9 mouse cellular contexts compared by ENCODE assay signal in the genomic region with DNA sequence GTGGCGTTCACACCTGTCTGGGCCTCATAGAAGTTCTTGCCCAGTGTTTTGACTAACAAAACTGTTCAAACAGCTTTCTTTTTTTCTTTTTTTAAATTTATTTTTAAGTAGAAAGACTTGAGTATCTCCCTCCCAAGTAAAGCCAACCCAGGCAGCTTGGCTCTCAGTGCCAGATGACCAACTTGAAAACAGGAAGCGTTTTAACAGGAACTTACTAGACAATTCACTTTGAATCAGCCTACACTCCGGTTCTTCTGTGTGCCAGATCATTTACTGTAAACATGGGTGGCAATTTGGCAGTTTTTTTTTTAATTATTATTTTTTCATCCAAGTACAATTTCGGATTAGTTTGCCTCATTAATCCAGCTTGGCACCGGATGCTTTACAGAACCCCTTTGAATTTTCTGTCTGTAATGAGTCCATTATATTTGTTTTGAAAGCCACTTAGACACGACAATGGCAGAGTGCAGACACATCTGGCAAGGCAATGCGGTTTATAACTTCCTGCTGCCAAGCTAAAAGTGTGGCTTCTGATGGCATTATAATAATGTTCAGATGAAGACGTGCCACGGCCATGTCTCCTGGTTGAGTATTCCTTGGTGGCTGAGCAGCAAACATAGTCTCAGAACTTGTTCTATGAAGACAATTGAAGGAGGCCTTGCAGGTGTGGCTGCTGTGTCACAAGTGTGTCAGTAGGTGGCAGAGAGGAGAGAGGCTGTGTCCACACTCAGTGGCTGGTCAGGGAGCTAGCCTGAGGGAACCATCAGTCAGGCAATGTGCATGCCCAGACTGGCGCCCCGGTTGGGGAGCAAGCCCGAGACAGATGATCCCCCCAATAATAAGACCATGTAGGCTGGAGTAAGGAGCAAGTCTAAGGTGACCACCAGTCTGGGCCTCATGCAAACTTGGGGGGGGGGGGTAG. TPM values are rescaled to one million over a fixed set of nuclear protein-coding genes. Genes with fewer than 3 reads are reported as not detected.
DNase-seq lines count a peak whose midpoint lies in the region; ATAC-seq and TF ChIP-seq lines count a peak whose summit lies in the region.
"Had no signal": no experiment of that assay in that cellular context is flagged by ENCODE, and none has a peak within 500 bp of the region (broad histone marks: within the 10 kb centered on the region; RNA-seq: fewer than 3 reads in every experiment).

No protein-coding gene starts in this region.

- no peak overlapping the region for H3K4me2 ChIP-seq in hindbrain, embryonic 15.5 days
- H3K4me2 ChIP-seq in hindbrain, embryonic 14.5 days (replicated peaks): no peak overlapping the region
- no peak overlapping the region for H3K4me2 ChIP-seq in liver, embryonic 11.5 days
- H3K4me2 ChIP-seq: limb, embryonic 15.5 days had no signal

- TF ChIP-seq EP300 in ES-Bruce4 (IDR thresholded peaks at IDR 0.05; ENCODE audit: insufficient read depth, low read depth, low read length): no peak

- no peaks in the 10 kb centered on the region for H3K9me3 ChIP-seq in hindbrain, embryonic 15.5 days
- no peaks in the 10 kb centered on the region for H3K9me3 ChIP-seq in hindbrain, embryonic 14.5 days (ENCODE audit: control insufficient read depth, low read length)
- no peaks in the 10 kb centered on the region for H3K9me3 ChIP-seq in ES-Bruce4 (replicated peaks; ENCODE audit: control insufficient read depth, insufficient read depth, low read length, poor library complexity, severe bottlenecking)
- no peaks in the 10 kb centered on the region for H3K9me3 ChIP-seq in liver, embryonic 11.5 days (ENCODE audit: control insufficient read depth, low read length)
- H3K9me3 ChIP-seq: limb, embryonic 15.5 days had no signal

- no peak overlapping the region for H3K9ac ChIP-seq in hindbrain, embryonic 15.5 days
- no peak overlapping the region for H3K9ac ChIP-seq in hindbrain, embryonic 14.5 days
- no peak overlapping the region for H3K9ac ChIP-seq in ES-Bruce4 (ENCODE audit: low read depth, poor library complexity, severe bottlenecking)
- no peak overlapping the region for H3K9ac ChIP-seq in liver, embryonic 11.5 days (ENCODE audit: low read depth, low read length)
- H3K9ac ChIP-seq: limb, embryonic 15.5 days had no signal

- TF ChIP-seq POLR2A in ES-Bruce4 (IDR thresholded peaks at IDR 0.05; ENCODE audit: insufficient read depth, low read length): no peak

- 79% methylated on average over 12 of the region's 12 CpGs for WGBS in hindbrain, embryonic 15.5 days
- 84% methylated on average over 12 of the region's 12 CpGs for WGBS in hindbrain, embryonic 14.5 days
- WGBS in liver, embryonic 11.5 days: 78% methylated on average over 12 of the region's 12 CpGs

- no peak overlapping the region for H3K4me3 ChIP-seq in hindbrain, embryonic 15.5 days
- H3K4me3 ChIP-seq in hindbrain, embryonic 14.5 days (replicated peaks; ENCODE audit: low read length): no peak overlapping the region
- H3K4me3 ChIP-seq in ES-Bruce4 (ENCODE audit: low read depth, low read length): no peak overlapping the region
- H3K4me3 ChIP-seq in liver, embryonic 11.5 days (ENCODE audit: low read depth, low read length): no peak overlapping the region
- H3K4me3 ChIP-seq: limb, embryonic 15.5 days had no signal

- ATAC-seq in hindbrain, embryonic 15.5 days (ENCODE audit: low FRiP score, low read depth): peak; percentile 48; the same call in 1 of the 2 replicates
- ATAC-seq in hindbrain, embryonic 14.5 days (ENCODE audit: low FRiP score): no peak
- ATAC-seq in liver, embryonic 11.5 days (replicated peaks; ENCODE audit: low FRiP score): peak; percentile 42; the same call in 1 of the 2 replicates

- H3K27ac ChIP-seq in hindbrain, embryonic 15.5 days (replicated peaks): no peak overlapping the region
- H3K27ac ChIP-seq in hindbrain, embryonic 14.5 days: no peak overlapping the region
- H3K27ac ChIP-seq in ES-Bruce4 (ENCODE audit: insufficient read depth, low read length): no peak overlapping the region
- H3K27ac ChIP-seq in liver, embryonic 11.5 days (ENCODE audit: low read depth, low read length): no peak overlapping the region
- H3K27ac ChIP-seq: limb, embryonic 15.5 days had no signal

- TF ChIP-seq CTCF in ES-Bruce4 (IDR thresholded peaks at IDR 0.05; ENCODE audit: low read depth, low read length): peak; percentile 56

- no peak for DNase-seq in hindbrain, embryonic 14.5 days (ENCODE audit: low spot score)
- peak; percentile 18 to 22 for DNase-seq in adrenal gland, postnatal 36 days
- no peak for DNase-seq in liver, embryonic 11.5 days (ENCODE audit: low spot score)
- no peak for DNase-seq in cerebellum, adult 9-11 months
- no peak for DNase-seq in layer of hippocampus, postnatal 36 days
- DNase-seq in left cerebral cortex, adult 11 months (ENCODE audit: low spot score): no peak

- H3K4me1 ChIP-seq in hindbrain, embryonic 15.5 days (replicated peaks): no peaks in the 10 kb centered on the region
- H3K4me1 ChIP-seq in hindbrain, embryonic 14.5 days (replicated peaks; ENCODE audit: control insufficient read depth, insufficient read depth, low read length): no peaks in the 10 kb centered on the region
- no peaks in the 10 kb centered on the region for H3K4me1 ChIP-seq in ES-Bruce4 (ENCODE audit: control insufficient read depth, insufficient read depth, low read length)
- no peaks in the 10 kb centered on the region for H3K4me1 ChIP-seq in liver, embryonic 11.5 days (replicated peaks; ENCODE audit: control insufficient read depth, insufficient read depth, low read length)
- H3K4me1 ChIP-seq: limb, embryonic 15.5 days had no signal

- no peaks in the 10 kb centered on the region for H3K27me3 ChIP-seq in hindbrain, embryonic 15.5 days
- no peaks in the 10 kb centered on the region for H3K27me3 ChIP-seq in hindbrain, embryonic 14.5 days (ENCODE audit: control insufficient read depth, insufficient read depth, low read length)
- no peaks in the 10 kb centered on the region for H3K27me3 ChIP-seq in ES-Bruce4 (ENCODE audit: control insufficient read depth, insufficient read depth, low read length, poor library complexity, severe bottlenecking)
- no peaks in the 10 kb centered on the region for H3K27me3 ChIP-seq in liver, embryonic 11.5 days (replicated peaks; ENCODE audit: control insufficient read depth, insufficient read depth, low read length)
- H3K27me3 ChIP-seq: limb, embryonic 15.5 days had no signal

- H3K36me3 ChIP-seq in hindbrain, embryonic 15.5 days: no peaks in the 10 kb centered on the region
- no peaks in the 10 kb centered on the region for H3K36me3 ChIP-seq in hindbrain, embryonic 14.5 days (replicated peaks; ENCODE audit: control insufficient read depth, insufficient read depth)
- H3K36me3 ChIP-seq in ES-Bruce4 (ENCODE audit: control insufficient read depth, insufficient read depth, low read length, poor library complexity, severe bottlenecking): no peaks in the 10 kb centered on the region
- H3K36me3 ChIP-seq in liver, embryonic 11.5 days (ENCODE audit: control insufficient read depth, insufficient read depth, low read length): no peaks in the 10 kb centered on the region
- H3K36me3 ChIP-seq: limb, embryonic 15.5 days had no signal

RNA-seq across cellular contexts. Expression of gene Cldn10, which starts 12.9 kb away (rescaled TPM):
- 2.9 TPM in 2 replicates for polyA plus RNA-seq in hindbrain, embryonic 15.5 days (2015; fragmentation: Nextera tagmentation; extraction: Ambion mirVana)
- polyA plus RNA-seq in hindbrain, embryonic 14.5 days (2014; fragmentation: Nextera tagmentation; extraction: Ambion mirVana): 1.7 and 2.1 TPM in 2 replicates
- polyA plus RNA-seq in ES-Bruce4 (2011; ENCODE audit: insufficient read depth, insufficient read length, low read depth, missing spikeins): not detected in 2 replicates
- 1 to 10 TPM in 1 of 2 experiments, under 1 TPM in 1; 0.56 to 2.0 TPM for total RNA-seq in adrenal gland, postnatal 36 days (2021)
- 0.30 and 0.47 TPM in 2 replicates for polyA plus RNA-seq in liver, embryonic 11.5 days (2014; fragmentation: Nextera tagmentation; extraction: Ambion mirVana)
- 10 to 100 TPM; 31.9 to 33.7 TPM for total RNA-seq in layer of hippocampus, postnatal 36 days (2021)

Comparison
In these comparisons a context has a peak if more than half of its experiments do, and no peak if none do; other contexts are left out.
1. DNase-seq: peak in adrenal gland, postnatal 36 days (2 of 2); none in hindbrain, embryonic 14.5 days (single experiment), liver, embryonic 11.5 days (single experiment), cerebellum, adult 9-11 months (single experiment), layer of hippocampus, postnatal 36 days (0 of 2) and left cerebral cortex, adult 11 months (single experiment).